Mouse (Mus musculus) left cerebral cortex, adult 6 months (tissue): ENCODE results near the gene Rbfox1. TPM values are rescaled to one million over a fixed set of nuclear protein-coding genes. Genes with fewer than 3 reads are reported as not detected.

ENCODE experiments used
- long read RNA-seq, 2 experiments: library from polyadenylated mRNA; unstranded; transcript quantifications; one replicate each; pipeline ENCODE4 v2.0.0; 2019 to 2020
- polyA plus RNA-seq: library from polyadenylated mRNA; unstranded; fragments of <200 nt; fragmentation: Nextera tagmentation; gene quantifications from 2 replicates; pipeline ENCODE4 v1.2.3, GENCODE M21; 2021

The Rbfox1 gene
- polyA plus RNA-seq = 253 and 254 TPM in 2 replicates
- long read RNA-seq, experiment 1, transcript Rbfox1-208 (13 exons, 1,451 nt) = major isoform, 9 of 235 reads
- long read RNA-seq, experiment 1, partial matches to known transcripts = 34 of 235 reads
- long read RNA-seq, experiment 1, other reads (novel, unspliced or antisense) = 192 of 235 reads
- long read RNA-seq, experiment 2, transcript Rbfox1-208 (13 exons, 1,451 nt) = major isoform, 9 of 207 reads
- long read RNA-seq, experiment 2, partial matches to known transcripts = 66 of 207 reads
- long read RNA-seq, experiment 2, other reads (novel, unspliced or antisense) = 132 of 207 reads

DNA sequence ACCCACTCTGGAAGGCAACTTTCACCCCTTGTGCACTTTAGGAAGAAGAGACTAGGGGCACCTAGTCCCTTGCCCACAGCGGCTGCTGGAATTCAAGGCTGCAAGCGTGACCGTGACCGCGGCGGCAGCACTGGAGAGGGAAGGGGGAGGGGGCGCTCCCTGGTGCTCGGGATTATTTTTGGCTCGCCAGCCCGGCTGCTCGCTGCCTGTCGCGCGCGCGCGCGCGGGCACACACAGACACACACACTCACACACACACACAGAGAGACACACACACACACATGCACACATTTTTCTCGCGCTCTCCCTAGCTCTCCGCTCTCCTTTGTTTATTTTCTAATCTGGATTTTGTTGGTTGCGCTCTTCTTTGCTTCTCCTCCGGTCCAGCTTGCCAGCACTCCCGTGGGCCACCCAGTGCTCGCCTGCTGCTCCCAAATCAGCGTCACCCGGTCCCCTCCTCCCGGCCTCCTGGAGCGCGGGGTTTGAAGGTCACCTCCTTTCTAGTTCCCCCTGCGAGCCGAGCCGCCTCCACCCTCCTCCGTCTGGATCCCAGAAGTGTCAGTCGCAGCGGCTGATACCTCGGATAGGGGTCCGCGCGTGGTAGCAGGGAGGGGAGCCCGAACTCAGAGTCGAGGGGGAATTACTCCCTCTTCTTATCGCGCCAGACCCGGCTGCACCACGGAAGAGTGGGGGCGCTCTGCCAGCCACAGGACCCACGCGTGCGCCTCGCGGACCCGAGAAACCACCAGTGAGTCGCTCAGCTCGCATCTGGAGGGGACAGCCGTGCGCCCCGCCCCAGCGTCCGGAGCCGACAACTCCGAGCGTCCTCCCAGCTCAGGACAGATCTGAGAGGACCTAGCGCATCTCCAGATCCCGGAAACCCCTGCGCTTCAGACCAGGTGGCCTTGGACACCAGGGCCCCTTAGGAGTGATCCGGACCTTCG is at the start of gene Rbfox1:
TSS of gene Rbfox1 (plus strand) at position 610 of the 944 bp plus-strand sequence.

